ENCODE assay signal across 10 mouse cellular contexts in the genomic region with DNA sequence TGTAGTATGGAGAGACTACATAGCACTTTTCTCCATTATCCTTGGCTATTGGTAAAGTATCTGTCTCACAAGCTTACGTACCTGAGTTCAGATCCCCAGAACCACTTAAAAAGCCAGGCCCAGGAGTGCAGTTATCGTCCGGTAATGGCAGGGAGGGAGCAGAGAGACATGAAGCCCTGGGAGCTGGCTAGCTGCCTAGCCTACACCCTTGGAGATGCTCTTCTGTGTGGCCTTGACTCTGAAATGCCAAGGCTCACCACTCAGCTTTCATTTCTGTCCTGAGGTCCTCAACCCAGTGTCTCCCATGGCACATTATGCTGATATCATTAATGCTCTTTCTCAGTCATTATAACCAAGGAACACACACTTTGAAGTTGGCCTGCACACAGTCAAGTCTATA.
DNase-seq lines count a peak whose midpoint lies in the region; ATAC-seq and TF ChIP-seq lines count a peak whose summit lies in the region.
"Had no signal": no experiment of that assay in that cellular context is flagged by ENCODE, and none has a peak within 500 bp of the region (broad histone marks: within the 10 kb centered on the region; RNA-seq: fewer than 3 reads in every experiment).

No protein-coding gene starts in this region.

- peak; percentile 47 for DNase-seq in cerebellum, adult 11-12 months
- DNase-seq in kidney, adult 2 months = no peak
- DNase-seq in kidney, adult 18-20 months = no peak
- DNase-seq in adrenal gland, adult 2 months = peak; percentile 89
- peak; percentile 70 to 76 for DNase-seq in cerebellum, postnatal 10 days
- DNase-seq in urinary bladder, adult 2 months (ENCODE audit: low spot score) = no peak
- DNase-seq in MN1 (ENCODE audit: low spot score) = no peak

- no peaks in the 10 kb centered on the region for H3K27me3 ChIP-seq in kidney, adult 2 months (replicated peaks; ENCODE audit: control insufficient read depth, insufficient read depth, low read length)
- H3K27me3 ChIP-seq: lung, embryonic 15.5 days had no signal

- H3K4me1 ChIP-seq in kidney, adult 2 months (ENCODE audit: control insufficient read depth, insufficient read depth, low read length) = peaks cover 6% of the 10 kb centered on the region; the same call in 1 of the 2 replicates

- 84% methylated on average over 3 of the region's 3 CpGs for WGBS in kidney, adult 2 months

- TF ChIP-seq POLR2A in kidney, adult 2 months (IDR thresholded peaks at IDR 0.05; ENCODE audit: low read depth, low read length) = no peak

- no peak for ATAC-seq in cerebellum, adult (ENCODE audit: insufficient number of reproducible peaks, low FRiP score, low TSS enrichment)

- no peak overlapping the region for H3K4me3 ChIP-seq in kidney, adult 2 months (ENCODE audit: insufficient read depth, low read depth, low read length)
- H3K4me3 ChIP-seq: lung, embryonic 15.5 days; midbrain, embryonic 10.5 days had no signal

- TF ChIP-seq CTCF in kidney, adult 2 months (conservative IDR thresholded peaks at IDR 0.05; ENCODE audit: insufficient read depth, insufficient read length, low read depth, low read length) = no peak

- peak overlapping the region; percentile 59; the same call in 1 of the 2 replicates for H3K27ac ChIP-seq in kidney, adult 2 months (ENCODE audit: insufficient read depth, low read depth, low read length)

- H3K36me3 ChIP-seq in kidney, adult 2 months (ENCODE audit: control insufficient read depth, insufficient read depth, low read length) = no peaks in the 10 kb centered on the region

Comparison
In these comparisons a context has a peak if more than half of its experiments do, and no peak if none do; other contexts are left out.
1. DNase-seq: peak in cerebellum, adult 11-12 months (single experiment), adrenal gland, adult 2 months (single experiment) and cerebellum, postnatal 10 days (2 of 2); none in kidney, adult 2 months (single experiment), kidney, adult 18-20 months (single experiment), urinary bladder, adult 2 months (single experiment) and MN1 (single experiment).